Mouse (Mus musculus) skeletal muscle tissue, adult 2 months (tissue): Measurements from ENCODE around the gene Reck.

Source experiments
- DNase-seq: peaks from one replicate; pipeline ENCODE4 v3.0.0-alpha.2; 2012; ENCODE audit warnings: low read depth, low spot score

The Reck gene

GRCm38 (mm10) chr4:43903690-43904089, 28.4 kb downstream of the Reck start:
- no peak for DNase-seq

GRCm38 (mm10) chr4:43906443-43906842, 31.1 kb downstream of the Reck start:
- DNase-seq: peak; percentile 53

GRCm38 (mm10) chr4:43918221-43918620, 42.9 kb downstream of the Reck start:
- no peak for DNase-seq

GRCm38 (mm10) chr4:43920602-43921001, 45.3 kb downstream of the Reck start:
- DNase-seq: no peak

- no peak for DNase-seq
Observed at GRCm38 (mm10) chr4:43925125-43925524, 49.8 kb downstream of the Reck start.

- peak; percentile 86 for DNase-seq
Observed at GRCm38 (mm10) chr4:43925779-43926178, 50.4 kb downstream of the Reck start.

GRCm38 (mm10) chr4:43927826-43928225, 52.5 kb downstream of the Reck start:
- no peak for DNase-seq

- DNase-seq: no peak
Observed at GRCm38 (mm10) chr4:43931877-43932276, 56.5 kb downstream of the Reck start.

- no peak for DNase-seq
Observed at GRCm38 (mm10) chr4:43936186-43936585, 60.9 kb downstream of the Reck start.

GRCm38 (mm10) chr4:43936749-43937674, 61.7 kb downstream of the Reck start:
- DNase-seq: peak; percentile 75

GRCm38 (mm10) chr4:43941315-43941714, 66.0 kb downstream of the Reck start:
- no peak for DNase-seq

- DNase-seq: no peak
Observed at GRCm38 (mm10) chr4:43942421-43942820, 67.1 kb downstream of the Reck start.

GRCm38 (mm10) chr4:43947571-43947970, 72.2 kb downstream of the Reck start:
- no peak for DNase-seq

GRCm38 (mm10) chr4:43957292-43957845, 82.0 kb downstream of the Reck start, which contains the start of gene Glipr2:
Gene Glipr2, plus strand, starts transcription at chr4:43957401.
- peak; percentile 70 for DNase-seq

GRCm38 (mm10) chr4:43957846-43958461, 82.6 kb downstream of the Reck start:
- DNase-seq: peak; percentile 56

- DNase-seq: no peak
Observed at GRCm38 (mm10) chr4:43959523-43960179, 84.3 kb downstream of the Reck start.

- DNase-seq: no peak
Observed at GRCm38 (mm10) chr4:43960207-43960606, 84.9 kb downstream of the Reck start.

- no peak for DNase-seq
Observed at GRCm38 (mm10) chr4:43964326-43964833, 89.0 kb downstream of the Reck start.

- no peak for DNase-seq
Observed at GRCm38 (mm10) chr4:43964951-43965684, 89.8 kb downstream of the Reck start.

- DNase-seq: no peak
Observed at GRCm38 (mm10) chr4:43965856-43966535, 90.7 kb downstream of the Reck start.
